Comparison of ENCODE assay signal across 9 mouse cellular contexts in the genomic region with DNA sequence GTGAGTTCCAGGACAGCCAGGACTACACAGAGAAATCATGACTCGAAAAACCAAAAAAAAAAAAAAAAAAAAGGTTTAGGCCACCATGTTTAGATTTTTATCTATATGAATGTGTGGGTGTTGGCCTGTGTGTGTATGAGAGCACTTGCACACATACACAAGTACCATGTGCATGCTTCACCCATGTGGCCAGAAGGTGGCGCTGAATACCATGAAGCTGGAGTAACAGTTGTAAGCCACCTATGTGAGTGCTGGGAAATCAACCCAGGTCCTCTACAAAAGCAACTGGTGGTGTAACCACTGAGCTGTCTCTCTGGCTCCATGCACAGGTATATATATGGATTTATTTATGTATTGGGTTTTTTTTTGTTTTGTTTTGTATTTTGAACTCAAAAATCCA. TPM values are rescaled to one million over a fixed set of nuclear protein-coding genes. Genes with fewer than 3 reads are reported as not detected.
DNase-seq lines count a peak whose midpoint lies in the region; ATAC-seq and TF ChIP-seq lines count a peak whose summit lies in the region.
"Had no signal": no experiment of that assay in that cellular context is flagged by ENCODE, and none has a peak within 500 bp of the region (broad histone marks: within the 10 kb centered on the region; RNA-seq: fewer than 3 reads in every experiment).

No protein-coding gene starts in this region.

- TF ChIP-seq EP300 in heart, adult 2 months (IDR thresholded peaks at IDR 0.05; ENCODE audit: insufficient read depth, low read depth, low read length): no peak

- H3K9me3 ChIP-seq in lung, embryonic 14.5 days (ENCODE audit: low read depth, low read length): no peaks in the 10 kb centered on the region
- peaks cover 2% of the 10 kb centered on the region; the same call in 1 of the 2 replicates for H3K9me3 ChIP-seq in intestine, embryonic 16.5 days (ENCODE audit: control insufficient read depth, low read length)

- no peaks in the 10 kb centered on the region for H3K4me1 ChIP-seq in heart, adult 2 months (ENCODE audit: control insufficient read depth, insufficient read depth, low read length)
- no peaks in the 10 kb centered on the region for H3K4me1 ChIP-seq in lung, embryonic 14.5 days (ENCODE audit: insufficient read depth)
- H3K4me1 ChIP-seq in intestine, embryonic 16.5 days (ENCODE audit: control insufficient read depth, insufficient read depth, low read length): 0 out of 2 replicates have a peak, but pooled peaks cover 7% of the 10 kb centered on the region

- no peak for TF ChIP-seq POLR2A in heart, adult 2 months (IDR thresholded peaks at IDR 0.05; ENCODE audit: insufficient read depth, low read depth, low read length)

- intact Hi-C loops in heart, adult 2 months (cut with DNase I): loop anchor here (2.0 kb wide), 1 partner anchor 88 kb away; no protein-coding TSS in a partner anchor

- ATAC-seq in lung, embryonic 14.5 days (ENCODE audit: insufficient read depth): no peak
- no peak for ATAC-seq in intestine, embryonic 16.5 days

- 50% methylated on average over 2 of the region's 2 CpGs for WGBS in heart, adult 2 months
- WGBS in lung, embryonic 14.5 days: 54% methylated on average over 2 of the region's 2 CpGs
- 44% methylated on average over 2 of the region's 2 CpGs for WGBS in intestine, embryonic 16.5 days

- no peak for DNase-seq in heart, adult 2 months
- no peak for DNase-seq in heart, adult 9 months (ENCODE audit: low spot score in 2 of 2)
- DNase-seq in 3T3-L1 (ENCODE audit: low read depth, low spot score) (peak; percentile 24), MEL-GATA-1-ER (ENCODE audit: extremely low read depth, low read depth) (peak; percentile 41)
- peak; percentile 44 for DNase-seq in lung, embryonic 14.5 days
- DNase-seq in right cerebral cortex, postnatal 25 days: no peak
- DNase-seq in frontal cortex, postnatal 25 days (ENCODE audit: low spot score in 2 of 2): no peak
- DNase-seq: heart, postnatal 10 days had no signal

- H3K27me3 ChIP-seq in heart, adult 2 months (ENCODE audit: control insufficient read depth, insufficient read depth, low read length): no peaks in the 10 kb centered on the region
- H3K27me3 ChIP-seq in lung, embryonic 14.5 days (ENCODE audit: insufficient read depth, low read length): no peaks in the 10 kb centered on the region
- H3K27me3 ChIP-seq in intestine, embryonic 16.5 days (replicated peaks; ENCODE audit: control insufficient read depth, insufficient read depth, low read length): no peaks in the 10 kb centered on the region

- H3K36me3 ChIP-seq in heart, adult 2 months (ENCODE audit: control insufficient read depth, insufficient read depth, low read length): no peaks in the 10 kb centered on the region
- peaks cover 11% of the 10 kb centered on the region; the same call in 1 of the 2 replicates for H3K36me3 ChIP-seq in lung, embryonic 14.5 days (ENCODE audit: insufficient read depth)
- H3K36me3 ChIP-seq in intestine, embryonic 16.5 days (ENCODE audit: control insufficient read depth, insufficient read depth, low read length): peaks cover 2% of the 10 kb centered on the region; the same call in 1 of the 2 replicates

- no peaks in the 10 kb centered on the region for H3K79me2 ChIP-seq in heart, adult 2 months (replicated peaks; ENCODE audit: control insufficient read depth, insufficient read depth, low read length)

- no peak overlapping the region for H3K4me3 ChIP-seq in heart, adult 2 months
- H3K4me3 ChIP-seq in lung, embryonic 14.5 days (ENCODE audit: low read depth, low read length): no peak overlapping the region
- H3K4me3 ChIP-seq in intestine, embryonic 16.5 days (ENCODE audit: low read length): no peak overlapping the region

- H3K27ac ChIP-seq in heart, adult 2 months: no peak overlapping the region
- H3K27ac ChIP-seq in lung, embryonic 14.5 days (ENCODE audit: low read depth): no peak overlapping the region
- no peak overlapping the region for H3K27ac ChIP-seq in intestine, embryonic 16.5 days (ENCODE audit: low read length)

- no peak overlapping the region for H3K9ac ChIP-seq in heart, adult 2 months (ENCODE audit: low read depth, low read length)
- H3K9ac ChIP-seq in lung, embryonic 14.5 days: no peak overlapping the region
- no peak overlapping the region for H3K9ac ChIP-seq in intestine, embryonic 16.5 days (ENCODE audit: low read depth, low read length)

- H3K4me2 ChIP-seq in lung, embryonic 14.5 days: no peak overlapping the region
- H3K4me2 ChIP-seq in intestine, embryonic 16.5 days (ENCODE audit: low read depth, low read length): no peak overlapping the region

- peak; percentile 60 for TF ChIP-seq CTCF in heart, adult 2 months (IDR thresholded peaks at IDR 0.05)
- peak; percentile 53 for TF ChIP-seq CTCF in lung, embryonic 14.5 days (IDR thresholded peaks at IDR 0.05; ENCODE audit: low read depth)

RNA-seq across cellular contexts. Expression of a gene that starts 11.7 kb away (rescaled TPM):
- total RNA-seq in heart, adult 2 months (2021): under 1 TPM; 0.36 to 0.70 TPM
- 0.06 and 0.15 TPM in 2 replicates for polyA plus RNA-seq in heart, adult 2 months (2012; rRNA removed)
- polyA plus RNA-seq in lung, embryonic 14.5 days (2014; fragmentation: Nextera tagmentation; extraction: Ambion mirVana): 0.41 and 0.58 TPM in 2 replicates
- polyA plus RNA-seq in intestine, embryonic 16.5 days (2015; fragmentation: Nextera tagmentation; extraction: Ambion mirVana): 123 and 180 TPM in 2 replicates

RNA-seq across cellular contexts. Expression of a gene that starts 17.2 kb away (rescaled TPM):
- 10 to 100 TPM; 11.3 to 15.5 TPM for total RNA-seq in heart, adult 2 months (2021)
- polyA plus RNA-seq in heart, adult 2 months (2012; rRNA removed): 15.2 and 17.0 TPM in 2 replicates
- 48.1 and 55.9 TPM in 2 replicates for polyA plus RNA-seq in lung, embryonic 14.5 days (2014; fragmentation: Nextera tagmentation; extraction: Ambion mirVana)
- polyA plus RNA-seq in intestine, embryonic 16.5 days (2015; fragmentation: Nextera tagmentation; extraction: Ambion mirVana): 48.7 and 53.8 TPM in 2 replicates

RNA-seq across cellular contexts. Expression of a gene that starts 18.7 kb away (rescaled TPM):
- 100 to 1,000 TPM; 115 to 123 TPM for total RNA-seq in heart, adult 2 months (2021)
- polyA plus RNA-seq in heart, adult 2 months (2012; rRNA removed): 89.3 and 116 TPM in 2 replicates
- polyA plus RNA-seq in lung, embryonic 14.5 days (2014; fragmentation: Nextera tagmentation; extraction: Ambion mirVana): 180 and 199 TPM in 2 replicates
- polyA plus RNA-seq in intestine, embryonic 16.5 days (2015; fragmentation: Nextera tagmentation; extraction: Ambion mirVana): 214 and 225 TPM in 2 replicates

RNA-seq across cellular contexts. Expression of a gene that starts 27.0 kb away (rescaled TPM):
- total RNA-seq in heart, adult 2 months (2021): 10 to 100 TPM; 84.5 to 90.1 TPM
- polyA plus RNA-seq in heart, adult 2 months (2012; rRNA removed): 158 and 161 TPM in 2 replicates
- 172 and 186 TPM in 2 replicates for polyA plus RNA-seq in lung, embryonic 14.5 days (2014; fragmentation: Nextera tagmentation; extraction: Ambion mirVana)
- 204 TPM in 2 replicates for polyA plus RNA-seq in intestine, embryonic 16.5 days (2015; fragmentation: Nextera tagmentation; extraction: Ambion mirVana)

RNA-seq across cellular contexts. Expression of a gene that starts 48.0 kb away (rescaled TPM):
- 10 to 100 TPM; 35.2 to 41.4 TPM for total RNA-seq in heart, adult 2 months (2021)
- polyA plus RNA-seq in heart, adult 2 months (2012; rRNA removed): 16.1 and 20.6 TPM in 2 replicates
- 22.4 and 25.0 TPM in 2 replicates for polyA plus RNA-seq in lung, embryonic 14.5 days (2014; fragmentation: Nextera tagmentation; extraction: Ambion mirVana)
- polyA plus RNA-seq in intestine, embryonic 16.5 days (2015; fragmentation: Nextera tagmentation; extraction: Ambion mirVana): 46.2 and 47.4 TPM in 2 replicates

Comparison
In these comparisons a context has a peak if more than half of its experiments do, and no peak if none do; other contexts are left out.
1. DNase-seq: peak in 3T3-L1 (single experiment), MEL-GATA-1-ER (single experiment) and lung, embryonic 14.5 days (single experiment); none in heart, adult 2 months (0 of 2), heart, adult 9 months (0 of 2), right cerebral cortex, postnatal 25 days (single experiment) and frontal cortex, postnatal 25 days (0 of 2).
2. RNA of a gene that starts 11.7 kb away (polyA plus RNA-seq): 123 to 180 TPM in intestine, embryonic 16.5 days; 0.41 to 0.58 TPM in lung, embryonic 14.5 days and 0.06 to 0.15 TPM in heart, adult 2 months; every median in the first group is over 10 times any median in the second.